ENCODE assay signal across 8 mouse cellular contexts in genomic region chr1:38626388-38626738, GRCm38 (mm10). TPM values are rescaled to one million over a fixed set of nuclear protein-coding genes. Genes with fewer than 3 reads are reported as not detected.
A peak's percentile ranks its signal among the peaks of the same experiment; 100 is the strongest.
DNase-seq lines count a peak whose midpoint lies in the region; ATAC-seq and TF ChIP-seq lines count a peak whose summit lies in the region.

No protein-coding gene starts in this region.

- no peak for TF ChIP-seq POLR2A in cerebellum, adult 2 months (IDR thresholded peaks at IDR 0.05; ENCODE audit: borderline replicate concordance, insufficient read depth, low read length)

- no peaks in the 10 kb centered on the region for H3K4me1 ChIP-seq in cerebellum, adult 2 months (ENCODE audit: control insufficient read depth, insufficient read depth, low read length)
- peaks cover 19% of the 10 kb centered on the region; the same call in 1 of the 2 replicates for H3K4me1 ChIP-seq in forebrain, embryonic 11.5 days (replicated peaks; ENCODE audit: control insufficient read depth, insufficient read depth, low read length)
- H3K4me1 ChIP-seq in limb, embryonic 13.5 days: peaks cover 64% of the 10 kb centered on the region
- H3K4me1 ChIP-seq in stomach, embryonic 14.5 days (ENCODE audit: control insufficient read depth, insufficient read depth, low read length): peaks cover 14% of the 10 kb centered on the region; the same call in 1 of the 2 replicates

- H3K4me3 ChIP-seq in cerebellum, adult 2 months (replicated peaks; ENCODE audit: insufficient read depth, low read depth, low read length): peak overlapping the region; percentile 70
- H3K4me3 ChIP-seq in forebrain, embryonic 11.5 days (ENCODE audit: low read depth, low read length): peak overlapping the region; percentile 83
- H3K4me3 ChIP-seq in limb, embryonic 13.5 days: peak overlapping the region; percentile 91
- peak overlapping the region; percentile 71 for H3K4me3 ChIP-seq in stomach, embryonic 14.5 days (ENCODE audit: low read depth, low read length)

- DNase-seq in layer of hippocampus, postnatal 10 days (ENCODE audit: low spot score in 2 of 2): peak; percentile 27 to 43
- DNase-seq in layer of hippocampus, adult 8-10 months (ENCODE audit: low spot score in 2 of 2): no peak
- peak; percentile 29 to 57 for DNase-seq in cerebellum, adult 2 months
- no peak for DNase-seq in forebrain, embryonic 11.5 days (ENCODE audit: low spot score)
- DNase-seq in urinary bladder, postnatal 36 days (ENCODE audit: low spot score in 2 of 2): no peak

- H3K27me3 ChIP-seq in cerebellum, adult 2 months (ENCODE audit: control insufficient read depth, insufficient read depth, low read length): no peaks in the 10 kb centered on the region
- H3K27me3 ChIP-seq in forebrain, embryonic 11.5 days (ENCODE audit: control insufficient read depth, insufficient read depth, low read length): peaks cover 2% of the 10 kb centered on the region; the same call in 1 of the 2 replicates
- H3K27me3 ChIP-seq in limb, embryonic 13.5 days: peaks cover 11% of the 10 kb centered on the region; the same call in 1 of the 2 replicates
- H3K27me3 ChIP-seq in stomach, embryonic 14.5 days (ENCODE audit: control insufficient read depth, insufficient read depth, low read length): no peaks in the 10 kb centered on the region

- H3K9me3 ChIP-seq in forebrain, embryonic 11.5 days (ENCODE audit: control insufficient read depth, low read length): no peaks in the 10 kb centered on the region
- no peaks in the 10 kb centered on the region for H3K9me3 ChIP-seq in limb, embryonic 13.5 days
- no peaks in the 10 kb centered on the region for H3K9me3 ChIP-seq in stomach, embryonic 14.5 days (ENCODE audit: control insufficient read depth, low read depth, low read length)

- no peaks in the 10 kb centered on the region for H3K36me3 ChIP-seq in forebrain, embryonic 11.5 days (ENCODE audit: control insufficient read depth, insufficient read depth, low read length)
- peaks cover 13% of the 10 kb centered on the region for H3K36me3 ChIP-seq in limb, embryonic 13.5 days
- no peaks in the 10 kb centered on the region for H3K36me3 ChIP-seq in stomach, embryonic 14.5 days (ENCODE audit: control insufficient read depth, insufficient read depth, low read length)

- TF ChIP-seq CTCF in cerebellum, adult 2 months (IDR thresholded peaks at IDR 0.05; ENCODE audit: borderline replicate concordance, insufficient read depth, low read depth, low read length): no peak

- H3K27ac ChIP-seq in cerebellum, adult 2 months (ENCODE audit: insufficient read depth, low read length): no peak overlapping the region
- peak overlapping the region; percentile 90; the same call in 1 of the 2 replicates for H3K27ac ChIP-seq in forebrain, embryonic 11.5 days (ENCODE audit: low read depth, low read length)
- H3K27ac ChIP-seq in limb, embryonic 13.5 days: peak overlapping the region; percentile 99
- peak overlapping the region; percentile 76; the same call in 1 of the 2 replicates for H3K27ac ChIP-seq in stomach, embryonic 14.5 days (ENCODE audit: low read length)

- WGBS in cerebellum, adult 2 months: 3% methylated on average over 10 of the region's 10 CpGs
- WGBS in forebrain, embryonic 11.5 days: under 1% methylated on average over 10 of the region's 10 CpGs
- under 1% methylated on average over 10 of the region's 10 CpGs for WGBS in limb, embryonic 13.5 days
- WGBS in stomach, embryonic 14.5 days: 4% methylated on average over 10 of the region's 10 CpGs

- peak overlapping the region; percentile 94 for H3K9ac ChIP-seq in forebrain, embryonic 11.5 days (ENCODE audit: low read length)
- H3K9ac ChIP-seq in limb, embryonic 13.5 days: peak overlapping the region; percentile 97
- H3K9ac ChIP-seq in stomach, embryonic 14.5 days (replicated peaks; ENCODE audit: low read depth, low read length): peak overlapping the region; percentile 81

- H3K4me2 ChIP-seq in forebrain, embryonic 11.5 days (ENCODE audit: low read depth, low read length, severe bottlenecking): peak overlapping the region; percentile 86
- H3K4me2 ChIP-seq in limb, embryonic 13.5 days (replicated peaks): peak overlapping the region; percentile 84
- H3K4me2 ChIP-seq in stomach, embryonic 14.5 days (replicated peaks; ENCODE audit: low read depth, low read length): peak overlapping the region; percentile 87

- ATAC-seq in forebrain, embryonic 11.5 days (replicated peaks; ENCODE audit: low FRiP score): peak; percentile 36
- 0 out of 2 replicates have a peak, but pooled peaks have one; percentile 4 for ATAC-seq in limb, embryonic 13.5 days (ENCODE audit: low FRiP score, low read depth)
- ATAC-seq in stomach, embryonic 14.5 days (ENCODE audit: insufficient number of reproducible peaks, insufficient read depth, low FRiP score, low read depth): peak; percentile 2; the same call in 1 of the 2 replicates
- no peak for ATAC-seq in megakaryocyte-erythroid progenitor cell, adult 5-6 weeks (replicated peaks; ENCODE audit: low FRiP score, low TSS enrichment, poor library complexity, severe bottlenecking)

RNA-seq across cellular contexts. Expression of gene Aff3, which starts 38.4 kb away (rescaled TPM):
- 100 to 1,000 TPM in 1 of 2 experiments, 10 to 100 TPM in 1; 98.4 to 103 TPM for total RNA-seq in layer of hippocampus, postnatal 10 days (2021)
- 100 to 1,000 TPM; 101 to 141 (median 116) TPM for total RNA-seq in layer of hippocampus, adult 8-10 months (2022)
- 18.8 and 19.8 TPM in 2 replicates for polyA plus RNA-seq in cerebellum, adult 2 months (2012; rRNA removed)
- polyA plus RNA-seq in forebrain, embryonic 11.5 days (2014; fragmentation: Nextera tagmentation; extraction: Ambion mirVana): 20.9 and 22.8 TPM in 2 replicates
- 20.6 and 24.9 TPM in 2 replicates for polyA plus RNA-seq in limb, embryonic 13.5 days (2015; fragmentation: Nextera tagmentation; extraction: Ambion mirVana)
- 8.0 and 8.2 TPM in 2 replicates for polyA plus RNA-seq in stomach, embryonic 14.5 days (2014; fragmentation: Nextera tagmentation; extraction: Ambion mirVana)
- 34.5 and 39.3 TPM in 2 replicates for total RNA-seq in megakaryocyte-erythroid progenitor cell, adult 5-6 weeks (2014; fragmentation: Nextera tagmentation)
- total RNA-seq in megakaryocyte-erythroid progenitor cell, adult 5-6 weeks (2017): 14.2 and 65.8 TPM in 2 replicates

Comparison
In these comparisons a context has a peak if more than half of its experiments do, and no peak if none do; other contexts are left out.
1. DNase-seq: peak in layer of hippocampus, postnatal 10 days (2 of 2) and cerebellum, adult 2 months (2 of 2); none in layer of hippocampus, adult 8-10 months (0 of 2), forebrain, embryonic 11.5 days (single experiment) and urinary bladder, postnatal 36 days (0 of 2).
2. Peak in every context shown above with its lines, with median percentiles within 50 percentile points of each other: H3K4me3 ChIP-seq, H3K4me2 ChIP-seq and H3K9ac ChIP-seq.